Mouse (Mus musculus): Measurements from ENCODE around the gene Pithd1. TPM values are rescaled to one million over a fixed set of nuclear protein-coding genes. Genes with fewer than 3 reads are reported as not detected.
"Not testable (repeated sequence)": the region's sequence is repeated elsewhere in the genome, so short reads cannot be mapped to it uniquely, and the experiment has no call there.

Gene Pithd1
- polyA plus RNA-seq, 1 experiment from 2014 or later = 60.6 TPM

- H3K9ac ChIP-seq (ENCODE audit: low read length) = no peak overlapping the region
- no peaks in the 10 kb centered on the region for H3K9me3 ChIP-seq (ENCODE audit: control insufficient read depth, low read length)
- H3K4me3 ChIP-seq (ENCODE audit: low read depth, low read length) = no peak overlapping the region
- no peak overlapping the region for H3K27ac ChIP-seq (ENCODE audit: low read depth, low read length)
- H3K36me3 ChIP-seq (ENCODE audit: control insufficient read depth, insufficient read depth, low read length) = peaks cover 6% of the 10 kb centered on the region
- peaks cover 7% of the 10 kb centered on the region for H3K4me1 ChIP-seq (ENCODE audit: control insufficient read depth, insufficient read depth, low read length)
- no peak overlapping the region for H3K4me2 ChIP-seq (ENCODE audit: low read depth)
- no peak for ATAC-seq (ENCODE audit: insufficient read depth, low FRiP score, low TSS enrichment)
- no peaks in the 10 kb centered on the region for H3K27me3 ChIP-seq (ENCODE audit: control insufficient read depth, insufficient read depth, low read length)
- WGBS = 90% methylated on average over 10 of the region's 10 CpGs
- no peak for DNase-seq (ENCODE audit: low spot score)
These were observed 37.6 kb downstream of the Pithd1 start for GRCm38 (mm10) chr4:135949475-135949874.

- no peak for DNase-seq (ENCODE audit: low spot score)
- WGBS = 96% methylated on average over 8 of the region's 8 CpGs
- H3K4me1 ChIP-seq (ENCODE audit: control insufficient read depth, insufficient read depth, low read length) = peaks cover 7% of the 10 kb centered on the region
- ATAC-seq (ENCODE audit: insufficient read depth, low FRiP score, low TSS enrichment) = no peak
- H3K36me3 ChIP-seq (ENCODE audit: control insufficient read depth, insufficient read depth, low read length) = peaks cover 6% of the 10 kb centered on the region
- H3K27me3 ChIP-seq (ENCODE audit: control insufficient read depth, insufficient read depth, low read length) = no peaks in the 10 kb centered on the region
- no peak overlapping the region for H3K27ac ChIP-seq (ENCODE audit: low read depth, low read length)
- H3K9ac ChIP-seq (ENCODE audit: low read length) = no peak overlapping the region
- H3K4me3 ChIP-seq (ENCODE audit: low read depth, low read length) = no peak overlapping the region
- H3K9me3 ChIP-seq (ENCODE audit: control insufficient read depth, low read length) = no peaks in the 10 kb centered on the region
- H3K4me2 ChIP-seq (ENCODE audit: low read depth) = no peak overlapping the region
These were observed 38.9 kb downstream of the Pithd1 start for GRCm38 (mm10) chr4:135948142-135948541.

- Histone ChIP-seq H3K4me3 (ENCODE audit: low read depth, low read length) (peak overlapping the region; percentile 87), H3K36me3 (ENCODE audit: control insufficient read depth, insufficient read depth, low read length) (no peaks in the 10 kb centered on the region), H3K4me2 (ENCODE audit: low read depth) (peak overlapping the region; percentile 90), H3K4me1 (ENCODE audit: control insufficient read depth, insufficient read depth, low read length) (peaks cover 7% of the 10 kb centered on the region), H3K9ac (ENCODE audit: low read length) (peak overlapping the region; percentile 78), H3K27me3 (ENCODE audit: control insufficient read depth, insufficient read depth, low read length) (no peaks in the 10 kb centered on the region), H3K9me3 (ENCODE audit: control insufficient read depth, low read length) (no peaks in the 10 kb centered on the region), H3K27ac (ENCODE audit: low read depth, low read length) (peak overlapping the region; percentile 58)
- ATAC-seq (ENCODE audit: insufficient read depth, low FRiP score, low TSS enrichment) (peak; percentile 21; the same call in 1 of the 2 replicates), DNase-seq (ENCODE audit: low spot score) (peak; percentile 29)
- 1% methylated on average over 28 of the region's 28 CpGs for WGBS
These were observed 40.3 kb downstream of the Pithd1 start for GRCm38 (mm10) chr4:135946659-135947301.

- peak; percentile 90 for ATAC-seq (ENCODE audit: insufficient read depth, low FRiP score, low TSS enrichment)
- H3K36me3 ChIP-seq (ENCODE audit: control insufficient read depth, insufficient read depth, low read length) = no peaks in the 10 kb centered on the region
- H3K4me1 ChIP-seq (ENCODE audit: control insufficient read depth, insufficient read depth, low read length) = peaks cover 7% of the 10 kb centered on the region
- peak within 1 kb of the TSS; percentile 78 for H3K9ac ChIP-seq (ENCODE audit: low read length)
- 0% methylated on average over 23 of the region's 23 CpGs for WGBS
- H3K27me3 ChIP-seq (ENCODE audit: control insufficient read depth, insufficient read depth, low read length) = no peaks in the 10 kb centered on the region
- H3K27ac ChIP-seq (ENCODE audit: low read depth, low read length) = peak within 1 kb of the TSS; percentile 58
- DNase-seq (ENCODE audit: low spot score) = peak; percentile 94
- H3K4me3 ChIP-seq (ENCODE audit: low read depth, low read length) = peak within 1 kb of the TSS; percentile 87
- peak within 1 kb of the TSS; percentile 90 for H3K4me2 ChIP-seq (ENCODE audit: low read depth)
- H3K9me3 ChIP-seq (ENCODE audit: control insufficient read depth, low read length) = no peaks in the 10 kb centered on the region
These were observed 40.8 kb downstream of the Pithd1 start, which contains the start of gene Hmgcl for GRCm38 (mm10) chr4:135946278-135946658. Hmgcl (plus strand) TSS chr4:135946448.

- Histone ChIP-seq H3K9me3 (ENCODE audit: control insufficient read depth, low read length) (no peaks in the 10 kb centered on the region), H3K27me3 (ENCODE audit: control insufficient read depth, insufficient read depth, low read length) (no peaks in the 10 kb centered on the region), H3K27ac (ENCODE audit: low read depth, low read length) (no peak overlapping the region), H3K9ac (ENCODE audit: low read length) (peak overlapping the region; percentile 78; the same call in 1 of the 2 replicates), H3K4me3 (ENCODE audit: low read depth, low read length) (peak overlapping the region; percentile 87), H3K4me2 (ENCODE audit: low read depth) (peak overlapping the region; percentile 90), H3K4me1 (ENCODE audit: control insufficient read depth, insufficient read depth, low read length) (peaks cover 7% of the 10 kb centered on the region), H3K36me3 (ENCODE audit: control insufficient read depth, insufficient read depth, low read length) (peaks cover 3% of the 10 kb centered on the region)
- 76% methylated on average over 10 of the region's 10 CpGs for WGBS
- DNase-seq (ENCODE audit: low spot score) (no peak), ATAC-seq (ENCODE audit: insufficient read depth, low FRiP score, low TSS enrichment) (peak; percentile 35; the same call in 1 of the 2 replicates)
These were observed 41.4 kb downstream of the Pithd1 start for GRCm38 (mm10) chr4:135945706-135946105.

GRCm38 (mm10) chr4:135943389-135943788 lies 43.7 kb downstream of the Pithd1 start:
- Histone ChIP-seq H3K4me3 (ENCODE audit: low read depth, low read length) (no peak overlapping the region), H3K36me3 (ENCODE audit: control insufficient read depth, insufficient read depth, low read length) (peaks cover 3% of the 10 kb centered on the region), H3K4me1 (ENCODE audit: control insufficient read depth, insufficient read depth, low read length) (peaks cover 7% of the 10 kb centered on the region), H3K9ac (ENCODE audit: low read length) (no peak overlapping the region), H3K27me3 (ENCODE audit: control insufficient read depth, insufficient read depth, low read length) (no peaks in the 10 kb centered on the region), H3K9me3 (ENCODE audit: control insufficient read depth, low read length) (no peaks in the 10 kb centered on the region), H3K27ac (ENCODE audit: low read depth, low read length) (no peak overlapping the region), H3K4me2 (ENCODE audit: low read depth) (no peak overlapping the region)
- ATAC-seq (ENCODE audit: insufficient read depth, low FRiP score, low TSS enrichment) = no peak
- WGBS = 70% methylated on average over 4 of the region's 4 CpGs
- no peak for DNase-seq (ENCODE audit: low spot score)

GRCm38 (mm10) chr4:135942193-135942592 lies 44.9 kb downstream of the Pithd1 start:
- Histone ChIP-seq H3K27ac (ENCODE audit: low read depth, low read length) (no peak overlapping the region), H3K4me3 (ENCODE audit: low read depth, low read length) (no peak overlapping the region), H3K27me3 (ENCODE audit: control insufficient read depth, insufficient read depth, low read length) (no peaks in the 10 kb centered on the region), H3K36me3 (ENCODE audit: control insufficient read depth, insufficient read depth, low read length) (peaks cover 3% of the 10 kb centered on the region), H3K4me1 (ENCODE audit: control insufficient read depth, insufficient read depth, low read length) (peaks cover 7% of the 10 kb centered on the region), H3K9ac (ENCODE audit: low read length) (no peak overlapping the region), H3K4me2 (ENCODE audit: low read depth) (no peak overlapping the region), H3K9me3 (ENCODE audit: control insufficient read depth, low read length) (no peaks in the 10 kb centered on the region)
- 89% methylated on average over 6 of the region's 6 CpGs for WGBS
- ATAC-seq (ENCODE audit: insufficient read depth, low FRiP score, low TSS enrichment) = no peak
- DNase-seq (ENCODE audit: low spot score) = no peak

GRCm38 (mm10) chr4:135941026-135941425 lies 46.0 kb downstream of the Pithd1 start:
- H3K4me2 ChIP-seq (ENCODE audit: low read depth); H3K9ac ChIP-seq (ENCODE audit: low read length); H3K9me3 ChIP-seq (ENCODE audit: control insufficient read depth, low read length); ATAC-seq (ENCODE audit: insufficient read depth, low FRiP score, low TSS enrichment); H3K4me1 ChIP-seq (ENCODE audit: control insufficient read depth, insufficient read depth, low read length); DNase-seq (ENCODE audit: low spot score); H3K4me3 ChIP-seq (ENCODE audit: low read depth, low read length); H3K27ac ChIP-seq (ENCODE audit: low read depth, low read length); H3K27me3 ChIP-seq (ENCODE audit: control insufficient read depth, insufficient read depth, low read length); H3K36me3 ChIP-seq (ENCODE audit: control insufficient read depth, insufficient read depth, low read length): not testable (repeated sequence)
- WGBS = 84% methylated on average over 8 of the region's 8 CpGs

GRCm38 (mm10) chr4:135938858-135939257 lies 48.2 kb downstream of the Pithd1 start:
- Histone ChIP-seq H3K4me1 (ENCODE audit: control insufficient read depth, insufficient read depth, low read length) (no peaks in the 10 kb centered on the region), H3K27ac (ENCODE audit: low read depth, low read length) (no peak overlapping the region), H3K4me3 (ENCODE audit: low read depth, low read length) (no peak overlapping the region), H3K36me3 (ENCODE audit: control insufficient read depth, insufficient read depth, low read length) (peaks cover 3% of the 10 kb centered on the region), H3K27me3 (ENCODE audit: control insufficient read depth, insufficient read depth, low read length) (no peaks in the 10 kb centered on the region), H3K9me3 (ENCODE audit: control insufficient read depth, low read length) (no peaks in the 10 kb centered on the region), H3K4me2 (ENCODE audit: low read depth) (no peak overlapping the region), H3K9ac (ENCODE audit: low read length) (no peak overlapping the region)
- DNase-seq (ENCODE audit: low spot score) = no peak
- 78% methylated on average over 7 of the region's 7 CpGs for whole genome bisulfite sequencing
- ATAC-seq (ENCODE audit: insufficient read depth, low FRiP score, low TSS enrichment) = no peak

All from neural tube, embryonic 11.5 days (tissue).